Mouse (Mus musculus) midbrain, embryonic 15.5 days (tissue): ENCODE data around the gene Gabrg3. TPM values are rescaled to one million over a fixed set of nuclear protein-coding genes. Genes with fewer than 3 reads are reported as not detected.

Source experiments
- ATAC-seq: fragments of 200-750 bp; cut with Nextera tagmentation; replicated peaks from 2 replicates; pipeline ENCODE4 v1.8.0; 2017; ENCODE audit warnings: moderate TSS enrichment
- H3K27ac ChIP-seq: fragments of 300-500 bp; sonication (generic); 2 replicates; pipeline ENCODE4 v1.5.1; 2015; ENCODE audit warnings: mild to moderate bottlenecking, inconsistent platforms
- H3K27me3 ChIP-seq: fragments of 300-500 bp; sonication (generic); replicated peaks from 2 replicates; pipeline ENCODE4 v1.6.1; 2015; ENCODE audit warnings: inconsistent platforms
- H3K36me3 ChIP-seq: fragments of 300-500 bp; sonication (generic); replicated peaks from 2 replicates; pipeline ENCODE4 v1.6.1; 2015; ENCODE audit warnings: inconsistent platforms
- H3K4me1 ChIP-seq: fragments of 300-500 bp; sonication (generic); 2 replicates; pipeline ENCODE4 v1.6.1; 2015; ENCODE audit warnings: inconsistent platforms
- H3K4me2 ChIP-seq: fragments of 300-500 bp; sonication (generic); 2 replicates; pipeline ENCODE4 v1.6.1; 2015; ENCODE audit warnings: inconsistent platforms, mild to moderate bottlenecking, moderate library complexity
- H3K4me3 ChIP-seq: fragments of 300-500 bp; sonication (generic); 2 replicates; pipeline ENCODE4 v1.5.1; 2015; ENCODE audit warnings: mild to moderate bottlenecking, inconsistent platforms
- H3K9ac ChIP-seq: fragments of 300-500 bp; sonication (generic); 2 replicates; pipeline ENCODE4 v1.6.1; 2015; ENCODE audit warnings: mild to moderate bottlenecking, inconsistent platforms
- H3K9me3 ChIP-seq: fragments of 300-500 bp; sonication (generic); 2 replicates; pipeline ENCODE4 v1.6.1; 2016; ENCODE audit warnings: inconsistent platforms
- WGBS: fragments of 180-500 bp; shearing (Covaris S2); methylation state at CpG from one replicate; pipeline ENCODE4 v1.1.7; 2015; ENCODE audit warnings: mixed read lengths; 5-methylcytosine and 5-hydroxymethylcytosine counted together
- polyA plus RNA-seq: library from polyadenylated mRNA; unstranded; fragments of >200 nt; fragmentation: Nextera tagmentation; extraction: Ambion mirVana; gene quantifications from 2 replicates; pipeline ENCODE4 v1.2.1, GENCODE M21; 2015

The Gabrg3 gene
- polyA plus RNA-seq, 1 experiment from 2014 or later, result 8.6 TPM

GRCm38 (mm10) chr7:56997713-56998624 lies 389.0 kb downstream of the Gabrg3 start:
- no peaks in the 10 kb centered on the region for H3K4me1 ChIP-seq
- no peaks in the 10 kb centered on the region for H3K27me3 ChIP-seq
- no peak overlapping the region for H3K4me3 ChIP-seq
- H3K9ac ChIP-seq, result no peak overlapping the region
- no peak for ATAC-seq
- WGBS, result 89% methylated on average over 2 of the region's 2 CpGs
- no peak overlapping the region for H3K27ac ChIP-seq
- H3K36me3 ChIP-seq, result no peaks in the 10 kb centered on the region
- no peak overlapping the region for H3K4me2 ChIP-seq
- H3K9me3 ChIP-seq, result no peaks in the 10 kb centered on the region; the same call in 1 of the 2 replicates

DNA sequence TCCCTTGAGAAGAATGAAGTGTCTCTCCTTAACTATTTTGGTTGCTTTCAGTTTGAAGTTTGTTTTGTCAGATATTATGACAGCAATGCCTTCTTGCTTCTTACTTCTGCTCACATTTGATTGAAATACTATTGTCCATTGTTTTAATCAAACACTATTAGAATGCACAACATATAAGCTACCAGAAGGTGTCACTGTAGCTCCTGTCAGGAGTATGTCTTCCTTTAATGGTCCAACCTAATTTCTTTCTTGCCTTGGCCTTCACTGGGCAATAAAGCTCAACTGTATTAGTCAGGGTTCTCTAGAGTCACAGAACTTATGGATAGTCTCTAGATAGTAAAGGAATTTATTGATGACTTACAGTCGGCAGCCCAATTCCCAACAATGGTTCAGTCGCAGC lies 440.6 kb downstream of the Gabrg3 start:
- 0 out of 2 replicates have a peak, but pooled peaks have one; percentile 48 for ATAC-seq
- no peaks in the 10 kb centered on the region for H3K4me1 ChIP-seq
- H3K4me2 ChIP-seq, result no peak overlapping the region
- H3K9ac ChIP-seq, result no peak overlapping the region
- H3K4me3 ChIP-seq, result no peak overlapping the region
- no peaks in the 10 kb centered on the region for H3K36me3 ChIP-seq
- H3K9me3 ChIP-seq, result no peaks in the 10 kb centered on the region
- no peak overlapping the region for H3K27ac ChIP-seq
- 83% methylated on average over 2 of the region's 2 CpGs for WGBS
- no peaks in the 10 kb centered on the region for H3K27me3 ChIP-seq

- Histone ChIP-seq H3K36me3 (no peaks in the 10 kb centered on the region), H3K9me3 (no peaks in the 10 kb centered on the region), H3K27me3 (no peaks in the 10 kb centered on the region), H3K9ac (no peak overlapping the region), H3K4me1 (no peaks in the 10 kb centered on the region), H3K4me3 (no peak overlapping the region), H3K4me2 (no peak overlapping the region), H3K27ac (no peak overlapping the region)
- no peak for ATAC-seq
- WGBS, result 85% methylated on average over 2 of the region's 2 CpGs
These were observed 445.4 kb downstream of the Gabrg3 start for GRCm38 (mm10) chr7:56941606-56942005.

GRCm38 (mm10) chr7:56938020-56938419 lies 449.0 kb downstream of the Gabrg3 start:
- WGBS, result 84% methylated on average over 5 of the region's 5 CpGs
- no peaks in the 10 kb centered on the region for H3K4me1 ChIP-seq

GRCm38 (mm10) chr7:56919499-56919898 lies 467.5 kb downstream of the Gabrg3 start:
- ATAC-seq, result no peak; the same call in 1 of the 2 replicates
- H3K9me3 ChIP-seq, result no peaks in the 10 kb centered on the region
- 30% methylated on average over 1 of the region's 1 CpGs for whole genome bisulfite sequencing

More at GRCm38 (mm10) chr7:56938020-56938419, 449.0 kb downstream of the Gabrg3 start:
- no peak overlapping the region for H3K9ac ChIP-seq
- H3K27me3 ChIP-seq, result no peaks in the 10 kb centered on the region
- no peak overlapping the region for H3K4me3 ChIP-seq
- no peak overlapping the region for H3K27ac ChIP-seq
- no peaks in the 10 kb centered on the region for H3K9me3 ChIP-seq
- H3K4me2 ChIP-seq, result no peak overlapping the region
- ATAC-seq, result no peak
- no peaks in the 10 kb centered on the region for H3K36me3 ChIP-seq

GRCm38 (mm10) chr7:56914862-56915261 lies 472.1 kb downstream of the Gabrg3 start:
- Histone ChIP-seq H3K4me2 (no peak overlapping the region), H3K27ac (no peak overlapping the region), H3K27me3 (no peaks in the 10 kb centered on the region), H3K4me1 (no peaks in the 10 kb centered on the region), H3K9me3 (no peaks in the 10 kb centered on the region), H3K9ac (no peak overlapping the region), H3K4me3 (no peak overlapping the region), H3K36me3 (no peaks in the 10 kb centered on the region)
- 46% methylated on average over 2 of the region's 2 CpGs for WGBS
- peak; percentile 87; the same call in 1 of the 2 replicates for ATAC-seq

More at GRCm38 (mm10) chr7:56919499-56919898, 467.5 kb downstream of the Gabrg3 start:
- Histone ChIP-seq H3K4me3 (no peak overlapping the region), H3K9ac (no peak overlapping the region), H3K27ac (no peak overlapping the region), H3K4me2 (no peak overlapping the region), H3K4me1 (no peaks in the 10 kb centered on the region), H3K27me3 (no peaks in the 10 kb centered on the region), H3K36me3 (no peaks in the 10 kb centered on the region)

GRCm38 (mm10) chr7:56899762-56900161 lies 487.2 kb downstream of the Gabrg3 start:
- H3K9me3 ChIP-seq, result no peaks in the 10 kb centered on the region
- H3K4me1 ChIP-seq, result no peaks in the 10 kb centered on the region
- 35% methylated on average over 4 of the region's 4 CpGs for WGBS
- H3K9ac ChIP-seq, result no peak overlapping the region
- ATAC-seq, result no peak
- H3K27me3 ChIP-seq, result no peaks in the 10 kb centered on the region
- H3K4me2 ChIP-seq, result no peak overlapping the region
- no peak overlapping the region for H3K27ac ChIP-seq
- no peak overlapping the region for H3K4me3 ChIP-seq
- no peaks in the 10 kb centered on the region for H3K36me3 ChIP-seq

GRCm38 (mm10) chr7:56867314-56868075 lies 519.5 kb downstream of the Gabrg3 start:
- Histone ChIP-seq H3K27ac (no peak overlapping the region), H3K4me1 (no peaks in the 10 kb centered on the region), H3K4me2 (no peak overlapping the region), H3K9me3 (no peaks in the 10 kb centered on the region), H3K4me3 (no peak overlapping the region), H3K27me3 (no peaks in the 10 kb centered on the region), H3K9ac (no peak overlapping the region), H3K36me3 (no peaks in the 10 kb centered on the region)
- 94% methylated on average over 1 of the region's 1 CpGs for WGBS
- ATAC-seq, result no peak

- H3K36me3 ChIP-seq, result no peaks in the 10 kb centered on the region
- H3K27me3 ChIP-seq, result no peaks in the 10 kb centered on the region
- H3K4me2 ChIP-seq, result no peak overlapping the region
- H3K4me1 ChIP-seq, result no peaks in the 10 kb centered on the region
- H3K4me3 ChIP-seq, result no peak overlapping the region
- no peaks in the 10 kb centered on the region for H3K9me3 ChIP-seq
- no peak overlapping the region for H3K27ac ChIP-seq
- WGBS, result 89% methylated on average over 5 of the region's 5 CpGs
- ATAC-seq, result no peak
- no peak overlapping the region for H3K9ac ChIP-seq
These were observed 543.4 kb downstream of the Gabrg3 start for GRCm38 (mm10) chr7:56843565-56843964.

DNA sequence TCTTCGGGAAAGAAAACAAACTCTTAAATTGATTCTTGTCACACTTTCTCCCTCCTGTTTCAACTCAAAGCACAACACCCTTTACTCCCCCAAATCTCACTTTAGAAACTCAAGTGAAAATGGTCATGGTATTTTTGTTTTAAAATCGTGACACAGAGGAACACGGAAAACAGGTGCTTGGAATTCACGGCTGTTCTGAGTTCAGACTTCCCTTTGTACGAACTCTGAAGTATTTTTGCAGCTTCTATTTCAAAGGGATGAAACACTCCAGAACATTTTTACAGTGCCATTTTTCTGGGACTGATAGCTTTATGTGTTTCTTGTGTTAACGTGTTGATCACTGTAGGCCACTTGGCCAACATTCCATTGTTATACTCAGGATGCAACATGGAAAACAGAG lies 561.5 kb downstream of the Gabrg3 start:
- no peak for ATAC-seq
- no peak overlapping the region for H3K27ac ChIP-seq

GRCm38 (mm10) chr7:56801841-56802240 lies 585.1 kb downstream of the Gabrg3 start:
- H3K4me1 ChIP-seq, result no peaks in the 10 kb centered on the region

More for the DNA sequence above, 561.5 kb downstream of the Gabrg3 start:
- Histone ChIP-seq H3K9ac (no peak overlapping the region), H3K27me3 (no peaks in the 10 kb centered on the region), H3K4me1 (no peaks in the 10 kb centered on the region), H3K9me3 (no peaks in the 10 kb centered on the region), H3K4me3 (no peak overlapping the region), H3K36me3 (no peaks in the 10 kb centered on the region), H3K4me2 (no peak overlapping the region)
- 92% methylated on average over 6 of the region's 6 CpGs for WGBS

DNA sequence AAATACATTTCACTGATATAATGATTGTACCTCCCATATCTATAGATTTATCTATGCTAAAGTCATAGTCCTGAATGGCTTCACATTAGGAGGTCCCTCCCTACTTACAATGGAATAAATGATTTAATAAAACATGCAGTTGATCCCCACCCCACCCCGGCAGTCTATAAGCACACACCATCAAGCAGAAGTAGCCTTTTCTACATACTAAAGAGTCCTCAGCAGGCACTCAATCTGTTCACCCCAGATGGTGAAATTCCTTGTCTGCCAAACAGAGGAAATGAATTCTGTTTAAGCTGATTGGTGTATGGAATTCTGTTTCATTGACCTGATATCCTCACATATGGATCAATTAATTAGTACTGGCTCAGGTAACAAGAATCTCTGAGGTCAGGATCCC lies 607.9 kb downstream of the Gabrg3 start:
- 67% methylated on average over 1 of the region's 1 CpGs for WGBS
- Histone ChIP-seq H3K4me3 (no peak overlapping the region), H3K4me1 (no peaks in the 10 kb centered on the region), H3K9ac (no peak overlapping the region), H3K36me3 (no peaks in the 10 kb centered on the region), H3K4me2 (no peak overlapping the region), H3K9me3 (no peaks in the 10 kb centered on the region), H3K27ac (no peak overlapping the region), H3K27me3 (no peaks in the 10 kb centered on the region)
- ATAC-seq, result no peak

More at GRCm38 (mm10) chr7:56801841-56802240, 585.1 kb downstream of the Gabrg3 start:
- no peak overlapping the region for H3K4me3 ChIP-seq
- H3K9me3 ChIP-seq, result no peaks in the 10 kb centered on the region
- 83% methylated on average over 1 of the region's 1 CpGs for WGBS
- no peaks in the 10 kb centered on the region for H3K27me3 ChIP-seq
- H3K27ac ChIP-seq, result no peak overlapping the region
- H3K4me2 ChIP-seq, result no peak overlapping the region
- no peaks in the 10 kb centered on the region for H3K36me3 ChIP-seq
- ATAC-seq, result no peak
- no peak overlapping the region for H3K9ac ChIP-seq
